8 mouse cellular contexts compared by ENCODE assay signal in genomic region chr17:12994069-12994468, GRCm38 (mm10). TPM values are rescaled to one million over a fixed set of nuclear protein-coding genes. Genes with fewer than 3 reads are reported as not detected.
DNase-seq lines count a peak whose midpoint lies in the region; ATAC-seq and TF ChIP-seq lines count a peak whose summit lies in the region.

Gene Wtap (minus strand): TSS chr17:12994169.

- peak within 1 kb of the TSS; percentile 100 for H3K27ac ChIP-seq in lung, embryonic 16.5 days (ENCODE audit: low read length)
- peak within 1 kb of the TSS; percentile 100 for H3K27ac ChIP-seq in heart, postnatal 0 days (ENCODE audit: low read depth)
- H3K27ac ChIP-seq in limb, embryonic 10.5 days, result peak within 1 kb of the TSS; percentile 100
- H3K27ac ChIP-seq in neural tube, embryonic 15.5 days (replicated peaks), result peak within 1 kb of the TSS; percentile 100

- ATAC-seq in lung, embryonic 16.5 days (ENCODE audit: low read depth), result no peak
- ATAC-seq in erythroblast, adult 5-6 weeks (replicated peaks; ENCODE audit: low FRiP score, poor library complexity, severe bottlenecking), result no peak
- ATAC-seq in heart, postnatal 0 days (ENCODE audit: insufficient read depth, low read depth), result no peak
- no peak for ATAC-seq in neural tube, embryonic 15.5 days (ENCODE audit: low FRiP score)

- no peak for TF ChIP-seq EP300 in heart, postnatal 0 days (IDR thresholded peaks at IDR 0.05; ENCODE audit: low read depth)

- peak within 1 kb of the TSS; percentile 100 for H3K4me3 ChIP-seq in lung, embryonic 16.5 days (ENCODE audit: low read length)
- peak within 1 kb of the TSS; percentile 98 for H3K4me3 ChIP-seq in heart, postnatal 0 days (ENCODE audit: low read depth, low read length)
- peak within 1 kb of the TSS; percentile 99 for H3K4me3 ChIP-seq in limb, embryonic 10.5 days
- H3K4me3 ChIP-seq in neural tube, embryonic 15.5 days (replicated peaks), result peak within 1 kb of the TSS; percentile 100

- H3K4me1 ChIP-seq in lung, embryonic 16.5 days (replicated peaks; ENCODE audit: control insufficient read depth, insufficient read depth, low read length), result peaks cover 5% of the 10 kb centered on the region; the same call in 1 of the 2 replicates
- peaks cover 12% of the 10 kb centered on the region for H3K4me1 ChIP-seq in heart, postnatal 0 days (ENCODE audit: control insufficient read depth, insufficient read depth)
- H3K4me1 ChIP-seq in limb, embryonic 10.5 days, result peaks cover 5% of the 10 kb centered on the region
- H3K4me1 ChIP-seq in neural tube, embryonic 15.5 days, result peaks cover 13% of the 10 kb centered on the region

- no peak for TF ChIP-seq CTCF in heart, postnatal 0 days (IDR thresholded peaks at IDR 0.05; ENCODE audit: low read depth)

- no peaks in the 10 kb centered on the region for H3K9me3 ChIP-seq in lung, embryonic 16.5 days (ENCODE audit: control insufficient read depth, low read length)
- H3K9me3 ChIP-seq in heart, postnatal 0 days (replicated peaks; ENCODE audit: control insufficient read depth, low read length), result no peaks in the 10 kb centered on the region
- H3K9me3 ChIP-seq in limb, embryonic 10.5 days (replicated peaks), result no peaks in the 10 kb centered on the region
- H3K9me3 ChIP-seq in neural tube, embryonic 15.5 days (replicated peaks), result no peaks in the 10 kb centered on the region

- H3K27me3 ChIP-seq in lung, embryonic 16.5 days (ENCODE audit: control insufficient read depth, insufficient read depth, low read depth, low read length), result no peaks in the 10 kb centered on the region
- no peaks in the 10 kb centered on the region for H3K27me3 ChIP-seq in heart, postnatal 0 days (ENCODE audit: control insufficient read depth, insufficient read depth, low read length)
- H3K27me3 ChIP-seq in limb, embryonic 10.5 days (ENCODE audit: low read depth, poor library complexity, severe bottlenecking), result no peaks in the 10 kb centered on the region
- H3K27me3 ChIP-seq in neural tube, embryonic 15.5 days (replicated peaks), result no peaks in the 10 kb centered on the region

- WGBS in lung, embryonic 16.5 days, result 78% methylated on average over 1 of the region's 1 CpGs
- 70% methylated on average over 1 of the region's 1 CpGs for WGBS in heart, postnatal 0 days
- 73% methylated on average over 1 of the region's 1 CpGs for WGBS in limb, embryonic 10.5 days
- WGBS in neural tube, embryonic 15.5 days, result 82% methylated on average over 1 of the region's 1 CpGs

- H3K4me2 ChIP-seq in lung, embryonic 16.5 days (ENCODE audit: low read depth, low read length), result peak within 1 kb of the TSS; percentile 81
- peak within 1 kb of the TSS; percentile 82 for H3K4me2 ChIP-seq in heart, postnatal 0 days (ENCODE audit: low read depth, low read length)
- H3K4me2 ChIP-seq in neural tube, embryonic 15.5 days, result peak within 1 kb of the TSS; percentile 85

- H3K36me3 ChIP-seq in lung, embryonic 16.5 days (ENCODE audit: control insufficient read depth, insufficient read depth, low read length), result no peaks in the 10 kb centered on the region
- no peaks in the 10 kb centered on the region for H3K36me3 ChIP-seq in heart, postnatal 0 days (replicated peaks; ENCODE audit: control insufficient read depth, insufficient read depth, low read length)
- peaks cover 2% of the 10 kb centered on the region; the same call in 1 of the 2 replicates for H3K36me3 ChIP-seq in limb, embryonic 10.5 days
- no peaks in the 10 kb centered on the region for H3K36me3 ChIP-seq in neural tube, embryonic 15.5 days

- peak within 1 kb of the TSS; percentile 100 for H3K9ac ChIP-seq in lung, embryonic 16.5 days (ENCODE audit: low read length)
- H3K9ac ChIP-seq in heart, postnatal 0 days (replicated peaks; ENCODE audit: low read depth, low read length), result peak within 1 kb of the TSS; percentile 100
- peak within 1 kb of the TSS; percentile 100 for H3K9ac ChIP-seq in neural tube, embryonic 15.5 days (replicated peaks)

- DNase-seq in lung, postnatal 4 days, result no peak
- DNase-seq in heart, postnatal 0 days (ENCODE audit: low spot score), result no peak
- DNase-seq in limb, embryonic 10.5 days (ENCODE audit: low spot score), result no peak
- no peak for DNase-seq in embryo, embryonic 10 days (ENCODE audit: low spot score)
- DNase-seq in ovary, postnatal 36 days (ENCODE audit: low spot score), result no peak

RNA-seq across cellular contexts. Expression of gene Wtap, which starts in this region (rescaled TPM):
- polyA plus RNA-seq in lung, embryonic 16.5 days (2015; fragmentation: Nextera tagmentation; extraction: Ambion mirVana), result 126 and 128 TPM in 2 replicates
- total RNA-seq in erythroblast, adult 5-6 weeks (2015; ENCODE audit: low replicate concordance), result 36.1 and 36.2 TPM in 2 replicates
- 37.9 and 68.2 TPM in 2 replicates for total RNA-seq in erythroblast, adult 5-6 weeks (2017; ENCODE audit: low replicate concordance)
- total RNA-seq in heart, postnatal 0 days (2014; rRNA removed; ENCODE audit: low replicate concordance), result 39.6 and 41.4 TPM in 2 replicates
- polyA plus RNA-seq in heart, postnatal 0 days (2015; fragmentation: Nextera tagmentation; extraction: Ambion mirVana), result 71.1 and 72.2 TPM in 2 replicates
- 123 and 140 TPM in 2 replicates for polyA plus RNA-seq in limb, embryonic 10.5 days (2016; fragmentation: Nextera tagmentation; extraction: Ambion mirVana)
- 111 and 113 TPM in 2 replicates for polyA plus RNA-seq in neural tube, embryonic 15.5 days (2015; fragmentation: Nextera tagmentation; extraction: Ambion mirVana)
